Mouse (Mus musculus) G1E (cell line): ENCODE data around the gene Fat3. TPM values are rescaled to one million over a fixed set of nuclear protein-coding genes. Genes with fewer than 3 reads are reported as not detected.

Experiments used
- ATAC-seq: 2 replicates; pipeline ENCODE4 v1.8.0; 2016; ENCODE audit warnings: mild to moderate bottlenecking; ENCODE audit not compliant: insufficient number of reproducible peaks, poor library complexity, low FRiP score, severe bottlenecking; ENCODE audit errors: extremely low read depth
- DNase-seq: peaks from one replicate; pipeline ENCODE4 v3.0.0; 2012; ENCODE audit warnings: low spot score
- H3K27me3 ChIP-seq: 2 replicates; pipeline ENCODE4 v1.6.1; 2012; ENCODE audit warnings: mild to moderate bottlenecking, low read length, inconsistent platforms; ENCODE audit not compliant: insufficient read depth
- H3K36me3 ChIP-seq: replicated peaks from 2 replicates; pipeline ENCODE3; 2012; ENCODE audit warnings: mild to moderate bottlenecking, inconsistent platforms
- H3K4me1 ChIP-seq: 2 replicates; pipeline ENCODE4 v1.6.1; 2012; ENCODE audit warnings: low read depth, low read length, inconsistent platforms, mixed read lengths; ENCODE audit not compliant: insufficient read depth
- H3K4me3 ChIP-seq: 2 replicates; pipeline ENCODE4 v1.5.1; 2012; ENCODE audit warnings: low read depth, mild to moderate bottlenecking, inconsistent platforms, low read length, moderate library complexity, mixed read lengths
- H3K9me3 ChIP-seq: replicated peaks from 2 replicates; pipeline ENCODE4 v1.6.1; 2012; ENCODE audit warnings: inconsistent platforms
- CTCF ChIP-seq: IDR thresholded peaks from 2 replicates; pipeline ENCODE4 v1.5.1; 2012; ENCODE audit warnings: low read depth, low read length, inconsistent platforms, mixed read lengths
- GATA1 ChIP-seq: IDR thresholded peaks from 2 replicates; pipeline ENCODE4 v1.6.1; 2012; ENCODE audit warnings: borderline replicate concordance, low read length, inconsistent platforms, mixed read lengths
- GATA2 ChIP-seq: IDR thresholded peaks from 2 replicates; pipeline ENCODE4 v1.6.1; 2012; ENCODE audit warnings: low read depth, low read length, inconsistent platforms, borderline replicate concordance
- POLR2AphosphoS5 ChIP-seq: IDR thresholded peaks from 2 replicates; pipeline ENCODE4 v1.6.1; 2012; ENCODE audit warnings: low read depth, low read length, inconsistent platforms; ENCODE audit not compliant: insufficient replicate concordance
- TAL1 ChIP-seq: conservative IDR thresholded peaks from 2 replicates; pipeline ENCODE4 v1.6.1; 2012; ENCODE audit warnings: low read depth, low read length, inconsistent platforms, mixed read lengths
- polyA plus RNA-seq: library from polyadenylated mRNA; stranded (reverse); fragments of >175 nt; gene quantifications from 2 replicates; pipeline ENCODE4 v1.2.3, GENCODE M21; 2012
- total RNA-seq, 2 experiments: library from RNA; stranded (forward) in 1 of 2; stranded (reverse) in 1 of 2; fragments of 200-1000 nt in 1 of 2; fragments of >200 nt in 1 of 2; fragmentation: Nextera tagmentation in 1 of 2; gene quantifications; 2 replicates each; pipeline ENCODE4 v1.2.3; 2014 to 2017

Gene Fat3
- total and polyA plus RNA-seq, 3 experiments = 0.11 TPM; not detected in 2

- H3K9me3 ChIP-seq = no peaks in the 10 kb centered on the region
- H3K27me3 ChIP-seq = no peaks in the 10 kb centered on the region
- H3K4me3 ChIP-seq = no peak overlapping the region
- no peak for TF ChIP-seq POLR2AphosphoS5
- no peak for TF ChIP-seq GATA2
- TF ChIP-seq GATA1 = no peak
- TF ChIP-seq CTCF = no peak
- TF ChIP-seq TAL1 = no peak
- DNase-seq (no peak), ATAC-seq (no peak)
- no peaks in the 10 kb centered on the region for H3K36me3 ChIP-seq
- H3K4me1 ChIP-seq = no peaks in the 10 kb centered on the region
These were observed 614.3 kb downstream of the Fat3 start for GRCm38 (mm10) chr9:15886756-15887155.

- no peaks in the 10 kb centered on the region for H3K27me3 ChIP-seq
- TF ChIP-seq GATA2 (no peak), GATA1 (no peak), POLR2AphosphoS5 (no peak)
- no peak for ATAC-seq
- no peak for DNase-seq
- H3K4me3 ChIP-seq = no peak overlapping the region
- no peaks in the 10 kb centered on the region for H3K4me1 ChIP-seq
- no peaks in the 10 kb centered on the region for H3K9me3 ChIP-seq
- H3K36me3 ChIP-seq = no peaks in the 10 kb centered on the region
These were observed 620.3 kb downstream of the Fat3 start for GRCm38 (mm10) chr9:15880754-15881153.

- Histone ChIP-seq H3K36me3 (no peaks in the 10 kb centered on the region), H3K4me3 (no peak overlapping the region), H3K9me3 (no peaks in the 10 kb centered on the region), H3K4me1 (no peaks in the 10 kb centered on the region), H3K27me3 (no peaks in the 10 kb centered on the region)
- TF ChIP-seq GATA1 (no peak), TAL1 (no peak)
- DNase-seq (peak; percentile 3), ATAC-seq (no peak)
These were observed 620.9 kb downstream of the Fat3 start for GRCm38 (mm10) chr9:15880160-15880603.

GRCm38 (mm10) chr9:15874506-15875160 is 626.5 kb downstream of the Fat3 start, which contains the start of gene Mtnr1b:
Gene Mtnr1b (minus strand): TSS chr9:15874556.
- H3K9me3 ChIP-seq = no peaks in the 10 kb centered on the region
- DNase-seq = no peak
- H3K4me1 ChIP-seq = no peaks in the 10 kb centered on the region
- H3K27me3 ChIP-seq = peaks cover 3% of the 10 kb centered on the region; the same call in 1 of the 2 replicates
- ATAC-seq = no peak
- TF ChIP-seq POLR2AphosphoS5 (no peak), CTCF (no peak), GATA1 (no peak), GATA2 (no peak), TAL1 (no peak)
- H3K36me3 ChIP-seq = no peaks in the 10 kb centered on the region
- no peak within 1 kb of the TSS for H3K4me3 ChIP-seq

- TF ChIP-seq TAL1 = no peak
- TF ChIP-seq POLR2AphosphoS5 = no peak
- TF ChIP-seq CTCF = no peak
- no peak for TF ChIP-seq GATA1
- TF ChIP-seq GATA2 = no peak
- H3K36me3 ChIP-seq = no peaks in the 10 kb centered on the region
- DNase-seq (no peak), ATAC-seq (no peak)
- no peaks in the 10 kb centered on the region for H3K4me1 ChIP-seq
- H3K27me3 ChIP-seq = peaks cover 3% of the 10 kb centered on the region; the same call in 1 of the 2 replicates
- no peak overlapping the region for H3K4me3 ChIP-seq
- no peaks in the 10 kb centered on the region for H3K9me3 ChIP-seq
These were observed 631.1 kb downstream of the Fat3 start for GRCm38 (mm10) chr9:15870013-15870412.

- TF ChIP-seq CTCF (no peak), TAL1 (no peak), GATA1 (no peak), GATA2 (no peak), POLR2AphosphoS5 (no peak)
- H3K4me3 ChIP-seq = no peak overlapping the region
- H3K27me3 ChIP-seq = peaks cover 2% of the 10 kb centered on the region; the same call in 1 of the 2 replicates
- no peak for ATAC-seq
- DNase-seq = no peak
- H3K4me1 ChIP-seq = no peaks in the 10 kb centered on the region
- H3K36me3 ChIP-seq = no peaks in the 10 kb centered on the region
- H3K9me3 ChIP-seq = no peaks in the 10 kb centered on the region
These were observed 631.6 kb downstream of the Fat3 start for GRCm38 (mm10) chr9:15869456-15869855.
